Mouse (Mus musculus) ovary, adult 18-20 months (tissue): ENCODE data around the gene Ccdc59.

ENCODE experiments used
- DNase-seq: peaks from one replicate; pipeline ENCODE4 v3.0.0; 2022; ENCODE audit warnings: low spot score, mixed read lengths

Ccdc59 gene

GRCm38 (mm10) chr10:105840928-105841888 lies at the start of gene Ccdc59, which contains the start of gene Mettl25:
TSS of gene Ccdc59 (plus strand) at chr10:105841067.
TSS of gene Mettl25 (minus strand) at chr10:105841380.
- peak; percentile 94 for DNase-seq

- no peak for DNase-seq
These were observed 46.9 kb upstream of the Ccdc59 start for GRCm38 (mm10) chr10:105793776-105794552.

GRCm38 (mm10) chr10:105797250-105797924 lies 43.5 kb upstream of the Ccdc59 start:
- DNase-seq = no peak

- DNase-seq = no peak
These were observed 39.7 kb upstream of the Ccdc59 start for GRCm38 (mm10) chr10:105801147-105801546.

GRCm38 (mm10) chr10:105802132-105802531 lies 38.7 kb upstream of the Ccdc59 start:
- DNase-seq = no peak

GRCm38 (mm10) chr10:105803461-105803860 lies 37.4 kb upstream of the Ccdc59 start:
- no peak for DNase-seq

GRCm38 (mm10) chr10:105806259-105807010 lies 34.4 kb upstream of the Ccdc59 start:
- DNase-seq = no peak

- DNase-seq = no peak
These were observed 6.1 kb upstream of the Ccdc59 start for GRCm38 (mm10) chr10:105834627-105835228.

- no peak for DNase-seq
These were observed 1.7 kb downstream of the Ccdc59 start for GRCm38 (mm10) chr10:105842574-105842973.

GRCm38 (mm10) chr10:105850286-105850685 lies 9.4 kb downstream of the Ccdc59 start:
- DNase-seq = no peak

- DNase-seq = no peak
These were observed 10.3 kb downstream of the Ccdc59 start for GRCm38 (mm10) chr10:105851136-105851535.

GRCm38 (mm10) chr10:105867312-105867711 lies 26.4 kb downstream of the Ccdc59 start:
- DNase-seq = no peak
